Mouse (Mus musculus) thymus, postnatal 14 days (tissue): ENCODE measurements around the gene Acot3.
"Not testable (repeated sequence)": the region's sequence is repeated elsewhere in the genome, so short reads cannot be mapped to it uniquely, and the experiment has no call there.

Experiments used
- DNase-seq: peaks from one replicate; pipeline ENCODE4 v3.0.0; 2021

The Acot3 gene

DNA sequence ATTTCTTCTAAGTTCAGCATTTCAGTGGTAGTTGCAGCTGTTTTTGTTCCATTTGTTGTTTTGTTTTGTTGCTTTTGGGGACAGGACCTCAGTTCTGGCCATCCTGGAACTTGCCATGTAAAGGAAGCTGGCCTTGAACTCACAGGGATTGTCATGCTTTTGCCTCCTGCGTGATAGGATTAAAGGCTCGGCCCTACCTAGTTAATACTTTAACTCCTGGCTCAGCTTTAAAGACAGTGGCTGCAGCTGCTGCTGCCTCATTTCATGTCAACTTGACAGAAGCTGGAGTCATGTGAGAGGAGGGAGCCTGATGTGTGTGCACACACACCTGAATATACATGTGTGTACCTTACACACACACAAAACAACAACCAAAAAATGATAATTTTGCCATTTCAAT lies 7.9 kb upstream of the Acot3 start:
- no peak for DNase-seq

DNA sequence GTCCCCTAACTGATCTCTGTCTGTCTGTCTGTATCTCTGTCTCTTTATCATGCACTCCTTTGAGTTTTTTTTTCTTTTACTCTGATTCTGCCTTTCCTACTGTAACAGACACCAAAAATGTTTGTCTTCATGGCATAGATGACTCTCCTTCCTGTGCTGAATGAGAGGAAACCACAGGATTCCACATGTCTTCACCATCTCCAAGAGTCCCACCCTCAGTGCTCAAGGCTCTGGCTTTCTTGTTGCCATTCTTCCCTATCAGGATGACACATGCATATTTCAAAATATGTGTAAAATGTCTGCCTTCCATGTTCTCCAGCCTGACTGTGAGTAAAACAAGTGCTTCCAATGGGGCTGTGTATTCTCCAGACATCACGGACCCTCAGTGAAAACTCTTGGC lies 5.0 kb upstream of the Acot3 start:
- DNase-seq: no peak

DNA sequence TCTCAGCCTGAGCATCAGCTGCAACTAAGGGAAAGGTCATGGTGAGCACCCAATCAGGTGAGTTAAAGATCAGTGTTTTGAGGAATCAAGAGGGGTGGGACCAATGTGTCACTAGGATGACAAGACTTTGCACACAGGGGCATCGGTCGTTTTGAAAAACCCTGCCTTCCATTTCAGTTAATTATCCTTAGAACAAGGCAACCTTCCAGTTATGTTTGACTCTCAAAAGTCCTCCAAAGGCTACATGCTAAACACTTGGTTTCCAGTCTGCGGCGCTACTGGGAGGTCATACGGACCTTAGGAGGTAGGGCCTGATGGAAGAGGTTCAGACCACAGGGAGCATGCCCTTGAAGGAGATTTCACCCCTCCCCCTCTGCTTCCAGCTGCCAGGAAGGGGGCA lies 1.2 kb upstream of the Acot3 start:
- not testable (repeated sequence) for DNase-seq

DNA sequence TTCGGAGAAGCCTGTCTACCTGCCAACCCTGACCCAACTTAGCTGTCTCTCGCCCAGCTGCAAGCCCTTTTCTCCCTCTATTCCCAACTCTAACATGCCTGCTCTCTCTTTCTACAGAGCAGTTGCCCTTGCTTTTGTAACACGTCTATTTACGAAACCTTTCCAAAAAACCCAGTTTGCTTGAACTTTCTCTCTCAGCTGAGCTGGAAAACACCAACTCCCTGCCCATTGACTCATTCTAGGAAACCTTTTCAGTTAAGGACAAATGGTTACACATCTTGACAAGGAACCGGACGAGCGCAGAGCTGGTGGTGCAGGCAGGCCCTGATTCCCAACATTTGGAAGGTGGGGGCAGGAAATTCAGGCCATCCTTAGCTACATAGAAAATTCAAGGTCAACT lies 665 bp downstream of the Acot3 start:
- no peak for DNase-seq

DNA sequence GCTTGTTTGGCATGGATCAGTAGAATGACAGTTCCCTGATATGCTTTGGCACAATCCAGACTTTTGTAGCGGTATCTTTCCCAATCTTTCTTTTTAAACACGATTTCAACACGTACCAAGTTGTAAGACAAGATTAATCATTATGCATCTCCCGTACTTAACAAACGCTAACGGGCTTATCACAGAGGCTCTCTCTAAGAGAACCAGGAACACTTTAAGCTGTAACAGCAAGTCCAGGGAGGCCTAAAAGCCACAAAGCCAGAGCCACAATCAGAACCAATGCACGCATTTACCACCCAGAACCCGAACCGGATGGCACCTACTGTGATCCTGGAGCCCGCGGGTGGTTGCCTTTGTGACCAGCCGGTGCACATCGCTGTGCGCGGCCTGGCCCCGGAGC lies 1.2 kb downstream of the Acot3 start:
- DNase-seq: no peak

DNA sequence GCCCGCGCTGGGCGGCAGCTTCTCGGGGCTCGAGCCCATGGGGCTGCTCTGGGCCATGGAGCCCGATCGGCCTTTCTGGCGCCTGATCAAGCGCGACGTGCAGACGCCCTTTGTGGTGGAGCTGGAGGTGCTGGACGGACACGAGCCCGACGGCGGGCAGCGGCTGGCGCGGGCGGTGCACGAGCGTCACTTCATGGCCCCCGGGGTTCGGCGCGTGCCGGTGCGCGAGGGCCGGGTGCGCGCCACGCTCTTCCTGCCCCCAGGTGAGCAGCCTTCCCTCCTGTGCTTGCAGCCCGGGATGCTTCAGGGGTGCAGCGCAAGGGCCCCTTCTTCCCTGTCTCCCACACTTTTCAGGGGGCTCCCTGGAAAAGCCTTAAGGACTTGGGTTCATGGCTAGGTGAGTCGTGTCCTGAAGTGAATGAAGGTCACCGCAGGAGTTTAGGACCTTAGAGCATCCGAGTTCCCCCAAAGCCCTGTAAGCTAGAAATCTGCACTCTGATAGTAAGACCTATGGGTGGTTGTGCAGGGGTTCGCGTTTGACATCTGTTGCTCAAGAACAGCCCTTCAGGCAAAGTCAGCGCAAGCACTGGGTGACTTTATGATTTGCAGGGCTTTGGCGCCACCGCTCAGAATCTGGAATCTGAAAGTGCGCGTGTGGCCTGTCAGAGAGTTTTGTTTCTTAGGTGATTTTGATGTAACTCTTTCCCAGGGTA lies 1.9 kb downstream of the Acot3 start:
- no peak for DNase-seq

DNA sequence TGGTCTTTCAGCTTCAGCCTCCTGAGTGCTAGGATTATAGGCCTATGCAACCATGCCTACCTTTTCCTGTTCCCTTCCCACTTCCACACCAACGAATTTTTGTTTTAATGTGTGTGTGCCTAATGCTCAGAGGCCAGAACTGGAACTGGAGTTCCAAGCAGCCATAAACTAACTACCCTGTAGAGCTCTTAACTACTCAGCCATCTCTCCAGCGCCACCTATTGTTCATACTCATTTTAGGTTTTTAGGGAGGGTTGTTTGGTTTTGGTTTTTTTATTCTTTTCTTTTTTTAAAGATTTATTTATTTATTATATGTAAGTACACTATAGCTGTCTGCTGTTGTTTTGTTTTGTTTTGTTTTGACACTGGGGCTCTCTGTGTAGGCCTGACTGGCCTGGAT lies 9.0 kb downstream of the Acot3 start:
- peak; percentile 25 for DNase-seq

DNA sequence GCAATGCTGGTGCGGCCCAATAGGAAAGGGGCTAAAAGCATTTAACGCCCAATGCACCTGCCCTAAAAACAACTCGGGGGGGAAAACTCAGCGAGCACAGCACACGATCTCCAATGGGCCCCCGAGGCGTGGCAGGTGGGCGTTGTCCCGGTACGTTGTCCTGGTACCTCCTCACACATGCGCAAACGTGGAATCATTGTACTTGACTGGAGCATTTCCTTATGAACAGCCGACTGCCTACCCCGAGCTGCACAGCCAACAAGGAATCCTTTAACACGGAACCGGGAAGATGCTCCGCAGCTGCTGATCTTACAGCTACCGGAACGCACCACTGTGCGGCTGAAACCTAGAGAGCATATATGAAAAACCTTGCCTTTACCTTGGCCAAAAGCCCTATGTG lies 10.4 kb downstream of the Acot3 start:
- DNase-seq: no peak

DNA sequence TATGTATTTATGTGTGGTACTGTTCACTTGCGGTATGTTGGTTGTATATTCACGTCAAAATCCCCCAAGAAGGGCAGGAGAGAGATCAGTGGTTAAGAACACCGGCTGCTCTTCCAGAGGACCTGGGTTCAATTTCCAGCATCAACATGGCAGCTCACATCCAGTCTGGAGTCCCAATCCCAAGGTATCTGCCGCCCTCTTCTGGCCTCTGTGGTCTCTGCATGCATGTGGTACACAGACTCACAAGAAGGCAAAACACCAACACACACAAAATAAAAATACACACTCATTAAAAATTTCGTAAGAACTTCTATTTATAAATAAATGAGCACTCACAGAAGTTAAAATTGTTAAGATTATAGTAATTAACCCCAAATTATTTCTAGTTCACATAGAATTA lies 11.3 kb downstream of the Acot3 start:
- DNase-seq: peak; percentile 29

DNA sequence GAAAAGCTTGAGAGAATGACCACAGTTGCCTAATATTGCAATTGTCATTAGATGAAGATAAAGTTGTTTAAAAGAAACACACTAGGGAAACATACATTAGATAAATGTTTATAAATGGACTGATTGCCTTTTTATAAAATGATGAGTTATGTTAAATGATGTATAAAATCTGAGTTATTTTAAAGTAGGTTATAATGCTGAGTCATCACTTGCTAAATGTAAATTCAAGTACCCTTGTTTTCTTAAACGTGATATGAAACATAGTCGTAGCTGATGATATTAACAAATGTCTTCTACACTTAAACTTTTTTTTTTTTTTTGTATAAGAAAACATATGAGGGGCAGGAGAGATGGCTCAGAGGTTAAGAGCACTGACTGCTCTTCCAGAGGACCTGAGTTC lies 11.9 kb downstream of the Acot3 start:
- DNase-seq: no peak

DNA sequence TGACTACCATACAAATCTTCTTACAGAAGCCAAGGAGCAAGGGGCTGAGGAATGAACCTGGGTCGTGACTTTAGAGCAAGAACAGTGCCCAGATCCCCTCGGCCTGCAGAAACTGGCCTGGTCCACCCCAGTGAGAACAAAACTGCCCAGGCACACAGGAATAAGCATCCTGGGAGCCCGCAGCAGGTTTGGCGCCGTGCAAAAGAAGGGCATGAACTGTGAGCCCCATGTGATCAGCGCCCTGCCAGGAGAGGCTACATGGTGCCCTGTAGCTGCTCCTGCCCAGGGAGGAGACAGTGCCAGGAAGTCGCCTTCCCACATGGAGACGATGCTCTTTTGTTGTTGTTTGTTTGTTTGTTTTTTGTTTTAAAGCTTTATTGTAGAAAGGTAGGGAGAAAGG lies 12.7 kb downstream of the Acot3 start:
- DNase-seq: no peak

DNA sequence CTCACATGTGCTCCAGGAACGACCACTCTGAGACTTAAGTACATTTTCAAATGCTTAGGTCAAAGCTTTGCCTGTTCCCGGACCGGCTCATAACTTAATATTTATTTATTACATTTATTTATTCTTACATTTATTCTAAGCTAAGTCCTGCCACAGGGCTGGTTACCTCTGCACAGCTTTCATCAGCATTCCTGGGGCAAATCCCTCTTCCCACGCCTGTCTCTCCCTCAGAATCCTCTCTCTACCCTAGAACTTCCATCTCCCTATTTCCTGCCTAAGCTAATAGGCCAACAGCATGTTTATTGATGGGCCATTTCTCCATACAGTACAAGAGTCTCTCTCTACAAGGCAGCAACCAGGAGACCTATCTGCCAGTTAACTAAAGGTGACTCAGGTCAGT lies 15.8 kb downstream of the Acot3 start:
- DNase-seq: no peak

DNA sequence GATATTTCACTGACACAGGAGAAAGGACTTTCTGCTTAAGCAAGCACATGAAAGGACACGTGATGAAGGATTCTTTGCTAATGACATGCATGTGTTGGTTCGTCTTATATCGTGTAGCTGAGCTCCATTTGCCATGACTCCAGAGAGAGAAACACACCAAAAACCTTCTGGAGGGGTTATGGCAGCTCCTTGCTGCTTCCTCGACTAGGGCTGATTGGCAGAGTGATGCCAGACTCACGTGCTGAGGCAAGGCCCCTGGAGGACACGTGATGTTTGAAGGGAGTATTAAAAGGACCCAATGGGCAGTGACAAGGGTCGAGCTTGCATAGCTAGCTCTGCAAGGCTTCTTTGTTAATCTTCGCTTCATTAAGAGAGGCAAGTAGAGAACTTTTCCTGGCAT lies 16.4 kb downstream of the Acot3 start:
- no peak for DNase-seq

DNA sequence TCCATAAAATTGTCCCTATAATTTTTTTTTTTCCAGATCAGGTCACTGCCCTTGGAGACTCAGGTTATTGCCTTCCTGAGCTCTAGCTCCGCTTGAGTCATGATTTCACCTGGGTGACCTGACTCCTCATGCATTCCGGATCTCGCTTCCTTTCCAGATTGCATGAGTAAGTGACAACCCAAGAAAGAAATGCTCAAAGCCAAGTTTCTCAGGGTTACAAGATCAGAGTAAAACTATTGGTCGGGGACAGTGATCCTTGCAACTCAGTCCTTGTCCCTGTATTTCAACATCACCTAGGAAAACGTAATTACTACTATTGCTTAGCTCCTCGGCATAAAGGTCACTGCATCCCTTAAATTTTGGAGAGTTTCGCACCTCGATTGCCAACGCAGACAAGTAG lies 17.0 kb downstream of the Acot3 start, which contains the start of gene Acot5:
TSS of gene Acot5 (plus strand) at position 340 of the 400 bp plus-strand sequence.
- no peak for DNase-seq

DNA sequence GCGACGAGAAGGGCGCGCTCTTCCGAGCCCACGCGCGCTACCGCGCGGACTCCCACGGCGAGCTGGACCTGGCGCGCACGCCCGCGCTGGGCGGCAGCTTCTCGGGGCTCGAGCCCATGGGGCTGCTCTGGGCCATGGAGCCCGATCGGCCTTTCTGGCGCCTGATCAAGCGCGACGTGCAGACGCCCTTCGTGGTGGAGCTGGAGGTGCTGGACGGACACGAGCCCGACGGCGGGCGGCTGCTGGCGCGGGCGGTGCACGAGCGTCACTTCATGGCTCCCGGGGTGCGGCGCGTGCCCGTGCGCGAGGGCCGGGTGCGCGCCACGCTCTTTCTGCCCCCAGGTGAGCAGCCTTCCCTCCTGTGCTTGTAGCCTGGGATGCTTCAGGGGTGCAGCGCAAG lies 17.6 kb downstream of the Acot3 start:
- peak; percentile 45 for DNase-seq

DNA sequence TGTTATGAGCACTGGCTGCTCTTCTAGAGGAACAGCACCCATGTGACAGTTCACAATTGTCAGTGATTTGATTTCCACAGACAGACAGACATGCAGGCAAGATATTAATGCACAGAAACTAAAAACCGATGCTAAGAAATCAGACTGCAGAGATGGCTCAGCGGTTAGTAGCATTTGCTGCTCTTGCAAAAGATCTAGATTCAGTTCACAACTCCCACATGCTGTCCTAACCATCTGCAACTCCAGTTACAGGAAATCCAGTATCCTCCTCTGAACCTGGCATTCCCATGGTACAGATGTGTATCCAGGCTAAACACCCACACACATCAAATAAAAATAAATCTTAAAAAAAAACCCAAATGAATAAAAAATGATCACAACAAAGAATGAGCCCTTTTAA lies 19.8 kb downstream of the Acot3 start:
- DNase-seq: no peak

DNA sequence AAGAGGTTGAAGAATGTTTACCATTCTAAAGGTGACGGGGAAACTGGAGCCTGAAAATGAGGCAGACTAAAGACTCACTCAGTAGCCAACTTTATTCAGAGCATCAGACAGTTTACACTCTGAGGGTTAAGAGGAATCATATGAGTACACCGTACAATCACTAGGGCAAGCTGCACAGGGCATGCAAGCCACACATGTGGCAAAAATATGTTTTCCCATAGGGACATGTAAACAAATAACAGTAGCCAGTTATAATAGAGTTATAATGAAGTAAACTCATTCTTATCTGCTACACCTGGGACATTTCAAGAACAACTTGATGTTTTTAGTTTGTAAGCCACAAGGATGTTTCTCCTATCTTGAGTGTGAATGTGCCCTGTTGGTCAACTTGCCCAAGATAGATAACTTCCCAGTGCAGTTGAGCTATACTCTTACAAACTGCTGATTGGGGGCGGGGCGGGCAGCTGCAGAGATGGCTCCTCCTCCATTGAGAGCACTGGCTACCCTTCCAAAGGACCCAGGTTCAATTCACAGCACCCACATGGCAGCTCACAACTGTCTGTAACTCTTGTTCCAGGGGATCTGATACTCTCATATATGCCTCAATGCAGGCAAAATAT lies 25.5 kb downstream of the Acot3 start:
- no peak for DNase-seq

DNA sequence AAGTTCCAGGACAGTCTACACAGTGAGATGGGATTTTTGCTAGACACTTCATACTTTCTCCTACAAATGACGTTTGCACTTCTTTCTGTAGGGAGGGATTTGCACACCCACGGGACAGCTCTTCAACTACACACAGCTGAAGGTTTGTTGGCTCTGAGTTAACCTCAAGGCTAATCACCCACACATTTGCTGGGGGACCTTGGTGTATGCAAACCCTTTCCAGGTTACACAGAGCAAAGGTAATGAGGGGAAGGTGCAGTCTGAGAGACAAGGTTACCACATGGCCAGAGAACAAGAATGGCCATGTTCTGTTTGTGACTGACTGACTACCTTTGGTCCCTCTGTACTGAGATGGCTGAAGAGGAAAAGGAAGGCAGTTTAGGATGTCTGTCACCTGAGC lies 31.9 kb downstream of the Acot3 start:
- no peak for DNase-seq

DNA sequence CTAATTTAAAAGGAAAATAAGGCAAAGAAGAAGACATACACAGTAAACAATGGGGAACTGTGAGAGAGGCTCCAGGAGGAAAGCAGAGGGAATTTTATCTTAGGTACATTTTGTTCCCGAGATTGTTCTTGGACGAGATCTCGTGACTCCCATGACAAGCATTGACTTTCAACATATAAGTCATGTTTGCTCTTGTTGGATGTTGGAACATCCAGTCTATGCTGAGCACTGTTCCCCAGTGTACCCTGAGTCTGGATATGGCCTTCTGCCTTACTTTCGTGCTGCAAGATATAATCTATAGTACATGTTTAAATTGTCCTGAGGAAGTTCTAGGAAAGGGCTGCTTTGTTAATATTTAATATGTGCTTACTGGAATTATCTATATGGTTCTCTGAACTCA lies 32.6 kb downstream of the Acot3 start:
- DNase-seq: no peak

DNA sequence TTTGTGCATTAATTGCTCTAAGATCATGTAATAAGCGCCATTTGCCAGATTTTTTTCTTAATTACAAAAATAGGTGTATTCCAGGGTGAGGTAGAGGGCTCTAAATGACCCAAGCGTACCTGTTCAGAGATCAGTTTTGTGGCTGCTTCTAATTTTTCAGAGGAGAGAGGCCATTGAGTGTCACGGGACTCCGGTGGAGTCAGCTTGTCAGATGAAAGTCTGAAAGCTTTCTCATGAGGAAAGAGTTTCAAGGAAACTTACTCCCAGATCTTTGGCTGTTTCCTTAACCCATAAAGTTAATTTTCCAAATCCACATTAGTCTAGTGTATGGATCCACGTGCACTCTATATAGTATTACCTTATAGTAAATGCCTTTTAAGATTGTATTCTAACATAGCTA lies 42.7 kb downstream of the Acot3 start:
- DNase-seq: not testable (repeated sequence)

DNA sequence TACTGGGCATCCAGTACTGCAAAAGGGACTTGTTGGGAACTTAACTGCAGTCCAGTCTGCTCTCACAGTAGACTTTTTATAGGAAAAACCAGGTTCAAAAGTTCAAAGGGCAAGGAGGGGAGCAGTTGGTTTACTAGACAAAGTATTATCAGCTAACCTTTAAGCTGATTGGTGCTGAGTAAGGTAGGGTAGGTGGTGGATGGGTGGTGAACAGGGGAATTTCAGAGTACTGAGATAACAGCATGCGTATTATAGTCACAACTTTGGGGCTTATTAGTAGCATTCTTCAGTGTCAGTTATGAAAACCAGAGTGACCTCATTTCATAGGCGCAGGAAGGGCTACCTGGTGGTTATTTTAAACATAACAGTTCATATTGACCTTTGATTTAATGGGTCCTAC lies 47.7 kb downstream of the Acot3 start:
- no peak for DNase-seq

DNA sequence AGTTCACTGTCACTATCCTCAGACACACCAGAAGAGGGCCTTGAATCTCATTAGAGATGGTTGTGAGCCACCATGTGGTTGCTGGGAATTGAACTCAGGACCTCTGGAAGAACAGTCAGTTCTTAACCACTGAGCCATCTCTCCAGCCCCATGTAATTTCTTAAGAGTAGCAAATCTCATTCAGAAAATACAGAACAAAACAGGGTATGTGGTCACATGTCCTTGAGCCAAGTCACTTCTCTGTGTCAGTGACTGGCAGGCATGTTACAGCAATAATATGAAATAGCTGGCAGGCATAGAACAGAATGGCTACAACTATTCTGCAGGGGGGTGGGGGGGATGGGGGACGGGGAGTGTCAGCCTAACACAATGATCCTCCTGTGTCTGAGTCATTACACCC lies 48.1 kb downstream of the Acot3 start:
- no peak for DNase-seq

DNA sequence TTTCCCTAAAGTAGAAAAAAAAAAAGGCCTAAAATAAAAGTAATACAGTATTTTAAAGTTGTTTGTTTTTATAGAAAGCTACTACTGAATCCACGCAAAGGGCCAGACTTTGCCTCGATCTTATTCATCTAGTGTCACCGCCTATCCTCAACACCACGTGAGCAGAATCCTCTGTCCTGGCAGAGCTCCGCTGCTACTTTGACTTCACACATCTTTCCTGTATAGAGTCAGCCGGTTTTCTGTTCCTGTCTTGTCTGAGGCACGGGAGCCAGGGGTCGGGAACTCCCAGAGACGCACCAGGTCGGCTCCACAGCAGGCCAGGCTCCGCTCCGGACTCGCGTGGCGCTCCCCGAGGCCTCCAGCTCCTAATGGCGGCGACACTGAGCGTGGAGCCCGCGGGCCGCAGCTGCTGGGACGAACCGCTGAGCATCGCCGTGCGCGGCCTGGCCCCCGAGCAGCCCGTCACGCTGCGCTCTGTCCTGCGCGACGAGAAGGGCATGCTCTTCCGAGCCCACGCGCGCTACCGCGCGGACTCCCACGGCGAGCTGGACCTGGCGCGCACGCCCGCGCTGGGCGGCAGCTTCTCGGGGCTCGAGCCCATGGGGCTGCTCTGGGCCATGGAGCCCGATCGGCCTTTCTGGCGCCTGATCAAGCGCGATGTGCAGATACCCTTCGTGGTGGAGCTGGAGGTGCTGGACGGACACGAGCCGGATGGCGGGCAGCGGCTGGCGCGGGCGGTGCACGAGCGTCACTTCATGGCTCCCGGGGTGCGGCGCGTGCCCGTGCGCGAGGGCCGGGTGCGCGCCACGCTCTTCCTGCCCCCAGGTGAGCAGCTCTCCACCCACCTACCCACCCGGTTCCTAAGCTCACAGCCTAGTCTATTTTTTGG lies 48.9 kb downstream of the Acot3 start, which contains the start of gene Acot6:
TSS of gene Acot6 (plus strand) at position 51 of the 889 bp plus-strand sequence.
- peak; percentile 43 for DNase-seq

DNA sequence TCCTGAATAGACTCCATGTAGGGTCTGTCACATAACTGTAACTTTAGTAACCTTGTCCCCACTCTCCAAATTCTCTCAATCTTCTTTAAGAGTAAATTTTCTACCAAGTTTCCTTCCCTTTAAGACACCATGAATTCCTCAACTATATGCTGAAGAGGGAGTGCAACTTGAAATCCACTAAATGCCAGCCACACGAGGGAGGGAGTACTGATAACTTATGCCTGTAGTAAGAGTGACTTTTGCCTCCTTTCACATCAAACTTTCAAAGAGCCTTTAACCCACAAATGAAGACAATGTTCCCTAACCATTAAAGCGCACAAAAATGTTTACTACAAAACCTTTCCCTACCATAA lies 49.5 kb downstream of the Acot3 start:
- DNase-seq: no peak
